Mouse (Mus musculus) hindbrain, embryonic 12.5 days (tissue): ENCODE data around the gene Gnb4. TPM values are rescaled to one million over a fixed set of nuclear protein-coding genes. Genes with fewer than 3 reads are reported as not detected.

Source experiments
- ATAC-seq: fragments of 200-750 bp; cut with Nextera tagmentation; 2 replicates; pipeline ENCODE4 v1.8.0; 2017; ENCODE audit warnings: moderate TSS enrichment; ENCODE audit not compliant: low FRiP score
- H3K27ac ChIP-seq: fragments of 300-500 bp; sonication (generic); 2 replicates; pipeline ENCODE4 v1.5.1; 2016; ENCODE audit warnings: mild to moderate bottlenecking
- H3K27me3 ChIP-seq: fragments of 300-500 bp; sonication (generic); 2 replicates; pipeline ENCODE4 v1.6.1; 2016; ENCODE audit warnings: mild to moderate bottlenecking
- H3K36me3 ChIP-seq: fragments of 300-500 bp; sonication (generic); 2 replicates; pipeline ENCODE4 v1.6.1; 2016; ENCODE audit warnings: mild to moderate bottlenecking
- H3K4me1 ChIP-seq: fragments of 300-500 bp; sonication (generic); 2 replicates; pipeline ENCODE4 v1.6.1; 2016
- H3K4me2 ChIP-seq: fragments of 300-500 bp; sonication (generic); replicated peaks from 2 replicates; pipeline ENCODE4 v1.6.1; 2016; ENCODE audit warnings: mild to moderate bottlenecking
- H3K4me3 ChIP-seq: fragments of 300-500 bp; sonication (generic); 2 replicates; pipeline ENCODE4 v1.5.1; 2016; ENCODE audit warnings: mild to moderate bottlenecking
- H3K9ac ChIP-seq: fragments of 300-500 bp; sonication (generic); 2 replicates; pipeline ENCODE4 v1.6.1; 2016; ENCODE audit warnings: mild to moderate bottlenecking, moderate library complexity
- H3K9me3 ChIP-seq: fragments of 300-500 bp; sonication (generic); replicated peaks from 2 replicates; pipeline ENCODE4 v1.6.1; 2016; ENCODE audit warnings: mild to moderate bottlenecking
- WGBS: fragments of 180-500 bp; shearing (Covaris S2); methylation state at CpG from one replicate; pipeline ENCODE4 v1.1.7; 2016; 5-methylcytosine and 5-hydroxymethylcytosine counted together
- polyA plus RNA-seq: library from polyadenylated mRNA; unstranded; fragments of >200 nt; fragmentation: Nextera tagmentation; extraction: Ambion mirVana; gene quantifications from 2 replicates; pipeline ENCODE4 v1.2.1, GENCODE M21; 2016

Gnb4 gene
- polyA plus RNA-seq, 1 experiment from 2014 or later = 55.0 TPM

GRCm38 (mm10) chr3:32610560-32610959, 5.8 kb downstream of the Gnb4 start:
- ATAC-seq = peak; percentile 60
- Histone ChIP-seq H3K27me3 (no peaks in the 10 kb centered on the region), H3K36me3 (no peaks in the 10 kb centered on the region), H3K4me3 (no peak overlapping the region), H3K27ac (no peak overlapping the region), H3K4me2 (no peak overlapping the region), H3K9ac (no peak overlapping the region), H3K4me1 (no peaks in the 10 kb centered on the region), H3K9me3 (no peaks in the 10 kb centered on the region)
- WGBS = 40% methylated on average over 7 of the region's 7 CpGs

- Histone ChIP-seq H3K36me3 (no peaks in the 10 kb centered on the region), H3K27ac (no peak overlapping the region), H3K4me1 (no peaks in the 10 kb centered on the region), H3K4me3 (no peak overlapping the region), H3K9ac (no peak overlapping the region), H3K27me3 (no peaks in the 10 kb centered on the region), H3K9me3 (no peaks in the 10 kb centered on the region), H3K4me2 (no peak overlapping the region)
- 97% methylated on average over 4 of the region's 4 CpGs for WGBS
- ATAC-seq = no peak
Observed at GRCm38 (mm10) chr3:32609233-32609632, 7.2 kb downstream of the Gnb4 start.

GRCm38 (mm10) chr3:32601055-32601454, 15.3 kb downstream of the Gnb4 start:
- Histone ChIP-seq H3K36me3 (no peaks in the 10 kb centered on the region), H3K9me3 (no peaks in the 10 kb centered on the region), H3K4me2 (no peak overlapping the region), H3K4me1 (no peaks in the 10 kb centered on the region), H3K4me3 (no peak overlapping the region), H3K27me3 (no peaks in the 10 kb centered on the region), H3K9ac (no peak overlapping the region), H3K27ac (no peak overlapping the region)
- ATAC-seq = no peak
- WGBS = 94% methylated on average over 10 of the region's 10 CpGs

- no peaks in the 10 kb centered on the region for H3K27me3 ChIP-seq
- H3K9ac ChIP-seq = no peak overlapping the region
- no peak overlapping the region for H3K4me2 ChIP-seq
- H3K9me3 ChIP-seq = no peaks in the 10 kb centered on the region
- no peak overlapping the region for H3K27ac ChIP-seq
- 65% methylated on average over 3 of the region's 3 CpGs for WGBS
- H3K36me3 ChIP-seq = no peaks in the 10 kb centered on the region; the same call in 1 of the 2 replicates
- no peaks in the 10 kb centered on the region for H3K4me1 ChIP-seq
- no peak overlapping the region for H3K4me3 ChIP-seq
- ATAC-seq = no peak
Observed at GRCm38 (mm10) chr3:32599328-32599727, 17.1 kb downstream of the Gnb4 start.

GRCm38 (mm10) chr3:32595080-32595479, 21.3 kb downstream of the Gnb4 start:
- 76% methylated on average over 4 of the region's 4 CpGs for WGBS
- Histone ChIP-seq H3K27me3 (no peaks in the 10 kb centered on the region), H3K9me3 (no peaks in the 10 kb centered on the region), H3K4me2 (no peak overlapping the region), H3K4me1 (no peaks in the 10 kb centered on the region), H3K36me3 (peaks cover 4% of the 10 kb centered on the region; the same call in 1 of the 2 replicates), H3K9ac (no peak overlapping the region), H3K27ac (no peak overlapping the region), H3K4me3 (no peak overlapping the region)
- no peak for ATAC-seq

- ATAC-seq = no peak
- no peak overlapping the region for H3K27ac ChIP-seq
- H3K9ac ChIP-seq = no peak overlapping the region
- H3K27me3 ChIP-seq = no peaks in the 10 kb centered on the region
- H3K4me1 ChIP-seq = no peaks in the 10 kb centered on the region
- 92% methylated on average over 3 of the region's 3 CpGs for WGBS
- no peak overlapping the region for H3K4me2 ChIP-seq
- peaks cover 55% of the 10 kb centered on the region for H3K36me3 ChIP-seq
- no peak overlapping the region for H3K4me3 ChIP-seq
- no peaks in the 10 kb centered on the region for H3K9me3 ChIP-seq
Observed at GRCm38 (mm10) chr3:32586274-32586673, 30.1 kb downstream of the Gnb4 start.

- H3K4me3 ChIP-seq = no peak overlapping the region
- H3K27ac ChIP-seq = no peak overlapping the region
- no peaks in the 10 kb centered on the region for H3K4me1 ChIP-seq
- WGBS = 89% methylated on average over 4 of the region's 4 CpGs
- peaks cover 42% of the 10 kb centered on the region for H3K36me3 ChIP-seq
- no peak overlapping the region for H3K9ac ChIP-seq
- H3K9me3 ChIP-seq = no peaks in the 10 kb centered on the region
- ATAC-seq = no peak
- H3K27me3 ChIP-seq = no peaks in the 10 kb centered on the region
- H3K4me2 ChIP-seq = no peak overlapping the region
Observed at GRCm38 (mm10) chr3:32583489-32583888, 32.9 kb downstream of the Gnb4 start.

GRCm38 (mm10) chr3:32581911-32582310, 34.5 kb downstream of the Gnb4 start:
- Histone ChIP-seq H3K9me3 (no peaks in the 10 kb centered on the region), H3K4me2 (no peak overlapping the region), H3K9ac (no peak overlapping the region), H3K27me3 (no peaks in the 10 kb centered on the region), H3K4me1 (no peaks in the 10 kb centered on the region), H3K27ac (no peak overlapping the region), H3K36me3 (peaks cover 47% of the 10 kb centered on the region), H3K4me3 (no peak overlapping the region)
- no peak for ATAC-seq
- 89% methylated on average over 3 of the region's 3 CpGs for WGBS

GRCm38 (mm10) chr3:32580738-32581137, 35.6 kb downstream of the Gnb4 start:
- no peak overlapping the region for H3K9ac ChIP-seq
- peaks cover 43% of the 10 kb centered on the region for H3K36me3 ChIP-seq
- H3K4me3 ChIP-seq = no peak overlapping the region
- H3K4me2 ChIP-seq = no peak overlapping the region
- 86% methylated on average over 3 of the region's 3 CpGs for WGBS
- no peak for ATAC-seq
- no peak overlapping the region for H3K27ac ChIP-seq
- H3K9me3 ChIP-seq = no peaks in the 10 kb centered on the region
- no peaks in the 10 kb centered on the region for H3K27me3 ChIP-seq
- no peaks in the 10 kb centered on the region for H3K4me1 ChIP-seq

- no peak overlapping the region for H3K4me2 ChIP-seq
- H3K9ac ChIP-seq = no peak overlapping the region
- no peak overlapping the region for H3K27ac ChIP-seq
- no peaks in the 10 kb centered on the region for H3K4me1 ChIP-seq
- no peak overlapping the region for H3K4me3 ChIP-seq
- no peaks in the 10 kb centered on the region for H3K27me3 ChIP-seq
- peaks cover 56% of the 10 kb centered on the region for H3K36me3 ChIP-seq
- no peak for ATAC-seq
- no peaks in the 10 kb centered on the region for H3K9me3 ChIP-seq
- WGBS = 93% methylated on average over 5 of the region's 5 CpGs
Observed at GRCm38 (mm10) chr3:32578772-32579171, 37.6 kb downstream of the Gnb4 start.

- no peaks in the 10 kb centered on the region for H3K9me3 ChIP-seq
- H3K4me2 ChIP-seq = no peak overlapping the region
- peaks cover 38% of the 10 kb centered on the region for H3K36me3 ChIP-seq
- no peak overlapping the region for H3K4me3 ChIP-seq
- H3K4me1 ChIP-seq = no peaks in the 10 kb centered on the region
- no peaks in the 10 kb centered on the region for H3K27me3 ChIP-seq
- 90% methylated on average over 3 of the region's 3 CpGs for WGBS
- no peak for ATAC-seq
- H3K9ac ChIP-seq = no peak overlapping the region
- H3K27ac ChIP-seq = no peak overlapping the region
Observed at GRCm38 (mm10) chr3:32575151-32575550, 41.2 kb downstream of the Gnb4 start.

- Histone ChIP-seq H3K4me3 (no peak overlapping the region), H3K36me3 (peaks cover 51% of the 10 kb centered on the region), H3K27me3 (no peaks in the 10 kb centered on the region), H3K4me2 (no peak overlapping the region), H3K9me3 (no peaks in the 10 kb centered on the region), H3K27ac (no peak overlapping the region), H3K4me1 (no peaks in the 10 kb centered on the region), H3K9ac (no peak overlapping the region)
- WGBS = 71% methylated on average over 9 of the region's 9 CpGs
- no peak for ATAC-seq
Observed at GRCm38 (mm10) chr3:32573881-32574280, 42.5 kb downstream of the Gnb4 start.

- Histone ChIP-seq H3K27me3 (no peaks in the 10 kb centered on the region), H3K4me2 (no peak overlapping the region), H3K36me3 (peaks cover 58% of the 10 kb centered on the region), H3K9ac (no peak overlapping the region), H3K4me1 (no peaks in the 10 kb centered on the region), H3K4me3 (no peak overlapping the region), H3K27ac (no peak overlapping the region), H3K9me3 (no peaks in the 10 kb centered on the region)
- no peak for ATAC-seq
- 93% methylated on average over 2 of the region's 2 CpGs for WGBS
Observed at GRCm38 (mm10) chr3:32573086-32573485, 43.3 kb downstream of the Gnb4 start.
